Mouse (Mus musculus) forebrain, embryonic 13.5 days (tissue): Measurements from ENCODE around the gene Zbtb17. TPM values are rescaled to one million over a fixed set of nuclear protein-coding genes. Genes with fewer than 3 reads are reported as not detected.

Experiments
- ATAC-seq: fragments of 200-750 bp; cut with Nextera tagmentation; 2 replicates; pipeline ENCODE4 v1.8.0; 2017
- H3K27ac ChIP-seq: fragments of 300-500 bp; sonication (generic); 2 replicates; pipeline ENCODE4 v1.5.1; 2015; ENCODE audit warnings: inconsistent platforms, mild to moderate bottlenecking, moderate library complexity
- H3K27me3 ChIP-seq: fragments of 300-500 bp; sonication (generic); 2 replicates; pipeline ENCODE4 v1.6.1; 2015; ENCODE audit warnings: mild to moderate bottlenecking, inconsistent platforms
- H3K36me3 ChIP-seq: fragments of 300-500 bp; sonication (generic); 2 replicates; pipeline ENCODE4 v1.6.1; 2015; ENCODE audit warnings: mild to moderate bottlenecking, inconsistent platforms; ENCODE audit not compliant: poor library complexity, severe bottlenecking
- H3K4me1 ChIP-seq: fragments of 300-500 bp; sonication (generic); 2 replicates; pipeline ENCODE4 v1.6.1; 2015; ENCODE audit warnings: inconsistent platforms
- H3K4me2 ChIP-seq: fragments of 300-500 bp; sonication (generic); 2 replicates; pipeline ENCODE4 v1.6.1; 2015; ENCODE audit warnings: inconsistent platforms, mild to moderate bottlenecking, moderate library complexity
- H3K4me3 ChIP-seq: fragments of 300-500 bp; sonication (generic); 2 replicates; pipeline ENCODE4 v1.5.1; 2015; ENCODE audit warnings: mild to moderate bottlenecking, inconsistent platforms
- H3K9ac ChIP-seq: fragments of 300-500 bp; sonication (generic); 2 replicates; pipeline ENCODE4 v1.6.1; 2015; ENCODE audit warnings: mild to moderate bottlenecking, inconsistent platforms
- H3K9me3 ChIP-seq: fragments of 300-500 bp; sonication (generic); replicated peaks from 2 replicates; pipeline ENCODE4 v1.6.1; 2016; ENCODE audit warnings: inconsistent platforms
- WGBS: fragments of 180-500 bp; shearing (Covaris S2); methylation state at CpG from one replicate; pipeline ENCODE4 v1.1.7; 2015; 5-methylcytosine and 5-hydroxymethylcytosine counted together
- polyA plus RNA-seq: library from polyadenylated mRNA; unstranded; fragments of >200 nt; fragmentation: Nextera tagmentation; extraction: Ambion mirVana; gene quantifications from 2 replicates; pipeline ENCODE4 v1.2.1, GENCODE M21; 2015

Gene Zbtb17
- polyA plus RNA-seq, 1 experiment from 2014 or later, result 60.9 TPM

DNA sequence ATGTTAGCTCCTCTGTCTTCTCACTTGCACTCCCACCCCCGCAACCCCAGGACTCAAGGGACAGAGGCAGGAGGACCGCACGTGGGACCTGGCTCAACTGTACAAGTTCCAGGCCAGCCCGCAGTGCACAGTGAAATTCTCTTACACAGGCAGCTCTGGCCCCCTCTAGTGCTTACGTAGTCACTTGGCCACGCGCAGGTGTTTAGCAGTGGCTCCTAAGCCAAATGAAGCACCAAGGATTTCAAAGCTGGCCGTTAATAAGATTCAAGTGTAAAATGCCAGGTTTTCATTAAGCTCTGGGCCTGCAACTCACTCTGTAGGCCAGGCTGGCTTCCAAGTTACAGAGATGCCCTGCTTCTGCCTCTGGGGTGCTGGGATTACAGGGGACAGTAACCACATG is 35.0 kb downstream of the Zbtb17 start:
- 93% methylated on average over 8 of the region's 8 CpGs for WGBS
- no peak for ATAC-seq
- Histone ChIP-seq H3K36me3 (peaks cover 97% of the 10 kb centered on the region), H3K27ac (no peak overlapping the region), H3K9me3 (no peaks in the 10 kb centered on the region), H3K27me3 (no peaks in the 10 kb centered on the region), H3K4me1 (no peaks in the 10 kb centered on the region), H3K4me2 (no peak overlapping the region), H3K4me3 (no peak overlapping the region), H3K9ac (no peak overlapping the region)

DNA sequence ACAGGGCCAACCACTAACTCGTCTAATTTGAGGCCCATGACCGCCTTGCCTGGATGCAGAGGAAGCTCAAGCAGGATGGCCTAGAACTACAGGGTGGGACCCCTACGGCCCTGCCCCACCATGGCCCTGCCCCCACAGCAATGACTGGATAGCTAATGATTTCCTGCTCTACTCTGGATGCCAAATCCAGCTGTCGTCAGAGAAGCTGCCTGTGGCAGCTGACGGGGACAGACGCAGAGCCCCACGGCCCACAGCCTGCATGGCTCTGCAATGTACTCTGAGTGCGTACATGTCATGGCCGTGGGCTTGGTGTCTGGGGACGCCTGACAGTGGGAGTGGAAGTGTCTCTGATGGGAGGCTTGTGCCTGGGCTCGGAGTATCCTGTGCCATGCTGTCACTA is 39.6 kb downstream of the Zbtb17 start:
- WGBS, result 92% methylated on average over 11 of the region's 11 CpGs

DNA sequence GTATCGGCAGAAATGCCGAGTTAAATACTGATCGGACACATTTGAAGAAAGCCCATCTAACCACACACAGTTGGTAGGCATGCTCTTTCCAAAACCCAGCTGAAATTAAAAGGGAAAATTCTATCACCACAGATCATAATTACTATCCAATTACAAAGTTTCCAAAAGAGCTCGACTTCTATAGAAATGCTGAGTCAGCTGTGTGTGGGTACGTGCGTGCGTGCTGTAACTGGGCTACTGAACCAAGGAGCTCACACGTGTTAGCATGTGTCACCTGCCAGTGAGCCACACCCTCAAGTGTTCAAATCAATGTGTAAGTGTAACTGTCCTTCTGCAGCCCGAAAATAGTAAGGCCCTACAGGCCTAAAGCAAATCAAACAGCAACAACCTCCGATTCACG is 43.1 kb downstream of the Zbtb17 start:
- Histone ChIP-seq H3K4me3 (no peak overlapping the region), H3K27me3 (no peaks in the 10 kb centered on the region), H3K36me3 (peaks cover 99% of the 10 kb centered on the region), H3K4me2 (no peak overlapping the region), H3K27ac (no peak overlapping the region), H3K9me3 (no peaks in the 10 kb centered on the region), H3K9ac (no peak overlapping the region), H3K4me1 (no peaks in the 10 kb centered on the region)
- WGBS, result 92% methylated on average over 11 of the region's 11 CpGs
- no peak for ATAC-seq

More for the DNA sequence above, 39.6 kb downstream of the Zbtb17 start:
- Histone ChIP-seq H3K4me3 (no peak overlapping the region), H3K9ac (no peak overlapping the region), H3K27me3 (no peaks in the 10 kb centered on the region), H3K9me3 (no peaks in the 10 kb centered on the region), H3K4me2 (no peak overlapping the region), H3K27ac (no peak overlapping the region), H3K36me3 (peaks cover 96% of the 10 kb centered on the region), H3K4me1 (no peaks in the 10 kb centered on the region)
- ATAC-seq, result no peak

DNA sequence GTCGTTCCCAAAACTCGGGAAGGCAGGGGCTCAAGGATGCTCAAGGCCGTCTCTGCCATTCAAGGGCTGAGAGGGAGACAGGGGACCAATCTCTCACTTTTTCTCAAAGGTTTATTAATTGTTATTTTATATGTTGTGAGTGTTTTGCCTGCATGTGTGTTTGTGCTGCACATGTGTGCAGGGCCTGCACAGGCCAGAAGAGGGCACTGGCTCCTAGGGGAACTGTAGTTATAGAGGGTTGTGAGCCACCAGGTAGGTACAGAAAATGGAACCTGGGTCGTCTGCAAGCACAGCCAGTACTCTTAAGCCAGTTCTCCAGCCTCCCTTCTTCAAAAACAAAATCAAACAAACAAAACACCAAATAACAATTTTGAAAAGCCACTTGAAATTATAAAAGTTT is 44.2 kb downstream of the Zbtb17 start:
- Histone ChIP-seq H3K9me3 (no peaks in the 10 kb centered on the region), H3K27ac (no peak overlapping the region), H3K27me3 (no peaks in the 10 kb centered on the region), H3K4me1 (no peaks in the 10 kb centered on the region), H3K9ac (no peak overlapping the region), H3K4me3 (no peak overlapping the region), H3K36me3 (peaks cover 99% of the 10 kb centered on the region), H3K4me2 (no peak overlapping the region)
- WGBS, result 82% methylated on average over 4 of the region's 4 CpGs
- ATAC-seq, result no peak

DNA sequence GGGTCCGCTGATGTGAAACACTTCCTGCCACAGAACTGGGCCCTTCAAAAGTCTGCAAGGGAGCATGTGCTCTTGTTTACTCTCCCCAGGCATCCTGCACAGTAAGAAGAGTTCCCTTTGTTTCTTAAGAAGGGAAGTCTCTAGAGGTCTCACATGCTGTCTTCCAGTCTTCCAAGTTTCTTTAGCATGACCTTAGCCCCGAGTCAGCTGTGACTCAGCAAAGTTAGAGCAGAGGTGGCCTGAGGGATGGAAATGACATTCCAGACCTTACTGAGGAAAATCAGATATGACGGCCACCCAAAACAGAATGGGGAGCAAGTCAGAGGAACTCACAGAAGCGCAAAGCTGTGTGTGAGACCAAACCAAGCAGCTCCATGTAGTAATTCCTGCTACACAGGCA is 56.2 kb downstream of the Zbtb17 start:
- Histone ChIP-seq H3K9me3 (no peaks in the 10 kb centered on the region), H3K4me2 (no peak overlapping the region), H3K27ac (no peak overlapping the region), H3K27me3 (no peaks in the 10 kb centered on the region), H3K4me1 (peaks cover 24% of the 10 kb centered on the region), H3K9ac (no peak overlapping the region), H3K4me3 (no peak overlapping the region), H3K36me3 (peaks cover 4% of the 10 kb centered on the region; the same call in 1 of the 2 replicates)
- no peak for ATAC-seq
- WGBS, result 77% methylated on average over 4 of the region's 4 CpGs

DNA sequence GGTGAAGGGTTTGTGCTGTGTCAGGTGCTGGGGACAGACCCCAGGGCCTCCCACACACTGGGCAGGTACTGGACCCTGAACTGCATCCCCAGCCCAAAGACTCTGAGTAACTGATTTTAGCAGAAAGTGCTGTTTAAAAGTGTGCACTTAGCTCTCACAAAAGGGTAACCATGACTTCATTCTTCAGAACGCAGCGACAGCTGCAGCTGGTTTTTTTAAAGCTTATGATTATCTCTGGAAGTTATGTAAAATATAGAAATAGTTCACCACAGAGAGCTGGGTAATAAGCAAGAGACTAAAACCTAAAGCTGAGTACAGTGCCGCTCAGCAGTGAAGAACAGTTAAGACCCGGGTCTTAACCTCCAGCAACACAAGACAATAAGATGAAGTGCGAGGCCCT is 56.6 kb downstream of the Zbtb17 start:
- Histone ChIP-seq H3K4me1 (peaks cover 26% of the 10 kb centered on the region), H3K27me3 (no peaks in the 10 kb centered on the region), H3K9me3 (no peaks in the 10 kb centered on the region), H3K9ac (no peak overlapping the region), H3K4me2 (no peak overlapping the region), H3K4me3 (no peak overlapping the region), H3K27ac (no peak overlapping the region), H3K36me3 (peaks cover 2% of the 10 kb centered on the region; the same call in 1 of the 2 replicates)
- no peak for ATAC-seq
- WGBS, result 66% methylated on average over 5 of the region's 5 CpGs

DNA sequence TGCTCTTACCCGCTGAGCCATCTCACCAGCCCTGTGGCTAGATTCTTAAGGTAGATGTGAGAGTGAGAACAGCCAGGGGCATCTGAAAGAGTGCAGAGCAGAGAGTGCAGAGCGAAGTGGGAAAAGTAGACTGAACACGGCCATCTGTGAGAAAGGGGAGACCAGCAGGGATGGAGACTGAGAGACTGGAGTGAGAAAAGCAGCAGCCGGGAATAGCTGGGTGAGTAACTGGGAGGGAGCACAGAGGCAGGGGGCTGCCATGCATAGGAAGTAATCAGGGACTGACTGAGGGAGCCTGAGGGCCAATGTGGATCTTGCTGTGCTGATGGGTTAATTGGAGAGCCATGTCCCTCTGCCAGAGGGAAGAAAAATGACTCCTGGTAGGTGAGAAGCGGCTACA is 58.3 kb downstream of the Zbtb17 start:
- Histone ChIP-seq H3K4me2 (no peak overlapping the region), H3K27me3 (no peaks in the 10 kb centered on the region), H3K27ac (no peak overlapping the region), H3K9me3 (no peaks in the 10 kb centered on the region), H3K4me1 (peaks cover 41% of the 10 kb centered on the region), H3K4me3 (no peak overlapping the region), H3K9ac (no peak overlapping the region; the same call in 1 of the 2 replicates), H3K36me3 (peaks cover 2% of the 10 kb centered on the region; the same call in 1 of the 2 replicates)
- ATAC-seq, result no peak
- WGBS, result 70% methylated on average over 5 of the region's 5 CpGs

DNA sequence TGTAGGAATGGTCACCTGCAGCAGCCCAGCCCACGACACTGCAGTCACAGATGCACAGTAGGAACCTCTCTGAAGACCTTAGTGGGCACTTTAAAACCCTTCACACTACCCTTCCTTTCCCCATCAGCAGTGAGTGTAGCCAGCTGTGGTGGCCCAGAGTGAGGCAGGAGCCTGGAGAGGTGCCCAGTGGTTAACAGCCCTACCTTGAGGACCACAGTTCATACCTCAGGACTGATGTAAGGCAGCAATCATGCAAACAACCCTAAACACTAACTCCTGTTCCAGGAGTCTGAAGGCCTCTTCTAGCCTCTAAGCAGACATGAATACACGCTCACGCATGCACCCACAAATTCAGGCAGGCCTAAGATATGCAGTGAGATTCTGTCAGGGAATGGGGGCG is 60.0 kb downstream of the Zbtb17 start:
- Histone ChIP-seq H3K9ac (no peak overlapping the region), H3K4me3 (no peak overlapping the region), H3K27me3 (no peaks in the 10 kb centered on the region), H3K9me3 (no peaks in the 10 kb centered on the region), H3K36me3 (peaks cover 2% of the 10 kb centered on the region; the same call in 1 of the 2 replicates), H3K4me2 (no peak overlapping the region), H3K4me1 (peaks cover 41% of the 10 kb centered on the region), H3K27ac (no peak overlapping the region)
- ATAC-seq, result no peak
- 89% methylated on average over 4 of the region's 4 CpGs for WGBS

DNA sequence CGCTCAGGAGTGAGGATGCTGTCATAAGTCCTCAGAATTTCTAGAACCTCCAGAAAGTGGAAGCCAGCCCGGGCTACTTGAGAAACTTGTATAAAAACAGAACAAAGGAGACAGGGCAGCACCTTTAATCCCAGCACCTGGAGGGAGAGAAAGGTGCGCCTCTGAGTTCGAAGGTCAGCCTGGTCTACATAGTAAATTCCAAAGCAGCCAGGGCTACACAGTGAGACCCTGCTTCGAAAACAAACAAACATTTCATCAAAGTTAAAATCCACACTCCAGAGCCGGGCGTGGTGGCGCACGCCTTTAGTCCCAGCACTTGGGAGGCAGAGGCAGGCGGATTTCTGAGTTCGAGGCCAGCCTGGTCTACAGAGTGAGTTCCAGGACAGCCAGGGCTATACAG is 61.4 kb downstream of the Zbtb17 start:
- H3K36me3 ChIP-seq, result peaks cover 2% of the 10 kb centered on the region
- H3K27ac ChIP-seq, result peak overlapping the region; percentile 90; the same call in 1 of the 2 replicates
- no peak overlapping the region for H3K4me2 ChIP-seq
- H3K27me3 ChIP-seq, result no peaks in the 10 kb centered on the region
- no peaks in the 10 kb centered on the region for H3K9me3 ChIP-seq
- H3K9ac ChIP-seq, result no peak overlapping the region
- WGBS, result 95% methylated on average over 11 of the region's 11 CpGs
- H3K4me3 ChIP-seq, result no peak overlapping the region
- peak; percentile 19; the same call in 1 of the 2 replicates for ATAC-seq
- H3K4me1 ChIP-seq, result peaks cover 38% of the 10 kb centered on the region

DNA sequence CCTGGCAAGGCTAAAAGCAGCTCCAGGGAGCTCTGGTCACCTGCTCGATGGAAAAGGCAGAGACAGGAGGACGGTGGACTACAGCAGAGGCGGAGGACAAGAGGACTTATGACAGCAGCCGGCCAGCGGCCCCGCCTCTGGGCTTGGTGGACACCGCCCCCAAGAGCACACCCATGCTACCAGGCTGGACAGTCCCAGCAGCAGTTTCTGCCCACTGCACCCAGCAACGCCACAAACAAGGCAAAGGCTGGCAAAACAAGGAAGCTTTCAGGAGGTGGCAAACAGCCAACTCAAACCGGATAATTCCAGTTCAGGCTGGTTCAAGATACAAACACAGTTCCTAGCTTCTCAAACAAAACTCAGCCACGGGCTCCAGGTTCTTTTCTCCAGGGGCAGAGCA is 61.9 kb downstream of the Zbtb17 start:
- Histone ChIP-seq H3K9me3 (no peaks in the 10 kb centered on the region), H3K36me3 (peaks cover 4% of the 10 kb centered on the region), H3K27ac (peak overlapping the region; percentile 90), H3K9ac (peak overlapping the region; percentile 40), H3K27me3 (no peaks in the 10 kb centered on the region), H3K4me3 (no peak overlapping the region), H3K4me1 (peaks cover 33% of the 10 kb centered on the region), H3K4me2 (peak overlapping the region; percentile 35)
- peak; percentile 74 for ATAC-seq
- 44% methylated on average over 10 of the region's 10 CpGs for WGBS

DNA sequence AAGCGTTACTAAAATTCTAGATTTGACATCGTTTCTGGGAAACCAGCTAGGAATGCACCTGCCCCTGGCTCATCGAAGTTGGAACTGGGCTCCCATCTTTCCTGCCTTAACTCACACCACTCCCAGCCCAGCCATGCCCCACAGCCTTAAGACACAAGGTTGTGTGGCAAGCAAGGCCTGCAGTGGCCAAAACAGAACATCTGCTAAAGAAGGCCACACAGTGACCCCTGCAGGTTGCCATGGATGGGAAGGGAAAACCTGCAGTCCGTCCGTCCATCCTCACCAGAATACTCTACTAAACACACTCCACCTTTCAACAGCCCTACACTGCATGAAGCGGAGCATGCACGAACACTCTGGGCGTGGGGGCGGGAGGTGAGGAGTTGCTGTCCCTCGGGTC is 62.4 kb downstream of the Zbtb17 start:
- Histone ChIP-seq H3K9ac (peak overlapping the region; percentile 27), H3K36me3 (peaks cover 4% of the 10 kb centered on the region), H3K4me1 (peaks cover 28% of the 10 kb centered on the region), H3K4me2 (peak overlapping the region; percentile 35), H3K27ac (peak overlapping the region; percentile 90), H3K27me3 (no peaks in the 10 kb centered on the region), H3K4me3 (no peak overlapping the region), H3K9me3 (no peaks in the 10 kb centered on the region)
- 76% methylated on average over 10 of the region's 10 CpGs for WGBS
- ATAC-seq, result peak; percentile 61; the same call in 1 of the 2 replicates

DNA sequence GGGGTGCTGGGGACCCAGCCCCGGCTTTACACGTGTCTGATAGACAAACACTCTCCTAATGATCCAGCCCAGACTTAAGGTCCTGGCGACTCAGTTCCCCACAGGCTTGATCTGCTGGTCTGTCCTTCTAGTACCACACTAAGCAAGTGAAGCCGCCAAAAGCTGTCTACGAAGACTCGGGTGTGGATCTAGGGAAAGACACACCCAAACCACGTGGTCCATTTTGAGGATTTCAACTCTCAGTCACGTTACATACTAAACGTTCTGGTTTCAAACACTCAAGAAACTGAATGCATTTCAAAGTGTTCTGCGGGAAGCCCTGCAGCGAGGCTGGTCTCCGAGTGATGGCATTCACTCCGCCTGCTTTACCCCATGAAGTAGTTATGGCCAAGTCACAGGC is 66.0 kb downstream of the Zbtb17 start:
- 84% methylated on average over 13 of the region's 13 CpGs for WGBS
- ATAC-seq, result no peak
- Histone ChIP-seq H3K4me2 (no peak overlapping the region), H3K9me3 (no peaks in the 10 kb centered on the region), H3K27me3 (no peaks in the 10 kb centered on the region), H3K36me3 (peaks cover 24% of the 10 kb centered on the region), H3K4me1 (peaks cover 21% of the 10 kb centered on the region), H3K4me3 (no peak overlapping the region), H3K27ac (no peak overlapping the region), H3K9ac (no peak overlapping the region)

DNA sequence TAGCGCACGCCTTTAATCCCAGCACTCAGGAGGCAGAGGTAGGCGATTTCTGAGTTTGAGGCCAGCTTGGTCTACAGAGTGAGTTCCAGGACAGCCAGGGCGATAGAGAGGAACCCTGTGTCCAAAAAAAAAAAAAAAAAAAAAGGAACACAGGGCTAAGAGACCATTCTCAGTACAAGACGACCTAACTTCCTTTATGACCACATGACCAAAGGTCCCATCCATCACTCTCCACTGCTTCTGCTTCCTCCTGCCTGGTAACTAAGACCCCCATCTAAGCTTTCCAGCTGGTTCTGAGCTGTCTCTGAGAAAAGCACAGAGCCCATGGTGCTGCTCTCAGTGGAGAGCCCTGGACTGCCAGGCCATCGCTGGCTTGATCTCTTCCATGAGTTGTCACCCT is 67.7 kb downstream of the Zbtb17 start:
- no peak overlapping the region for H3K9ac ChIP-seq
- no peak overlapping the region for H3K4me2 ChIP-seq
- no peaks in the 10 kb centered on the region for H3K27me3 ChIP-seq
- peaks cover 8% of the 10 kb centered on the region for H3K4me1 ChIP-seq
- WGBS, result 82% methylated on average over 6 of the region's 6 CpGs
- H3K9me3 ChIP-seq, result no peaks in the 10 kb centered on the region
- H3K27ac ChIP-seq, result no peak overlapping the region
- no peak for ATAC-seq
- no peak overlapping the region for H3K4me3 ChIP-seq
- peaks cover 41% of the 10 kb centered on the region for H3K36me3 ChIP-seq
